24 mouse cellular contexts compared by ENCODE assay signal in the genomic region with DNA sequence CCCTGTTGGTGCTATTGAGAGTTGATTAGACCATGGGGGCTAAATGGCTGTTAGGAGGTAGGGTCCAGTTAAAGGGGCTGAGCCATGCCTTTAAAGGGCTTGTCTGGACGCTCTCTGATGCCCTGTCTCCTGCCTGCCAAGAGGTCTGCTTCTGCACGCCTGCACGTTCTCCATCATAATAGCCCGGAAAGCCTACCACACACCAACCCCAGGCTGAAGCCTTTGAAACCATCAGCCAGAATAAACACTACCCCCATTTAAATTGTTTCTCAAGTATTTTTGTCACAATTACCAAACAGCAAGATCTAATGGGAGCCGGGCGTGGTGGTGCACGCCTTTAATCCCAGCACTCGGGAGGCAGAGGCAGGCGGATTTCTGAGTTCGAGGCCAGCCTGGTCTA. TPM values are rescaled to one million over a fixed set of nuclear protein-coding genes. Genes with fewer than 3 reads are reported as not detected.
DNase-seq lines count a peak whose midpoint lies in the region; ATAC-seq and TF ChIP-seq lines count a peak whose summit lies in the region.
"Had no signal": no experiment of that assay in that cellular context is flagged by ENCODE, and none has a peak within 500 bp of the region (broad histone marks: within the 10 kb centered on the region; RNA-seq: fewer than 3 reads in every experiment).

No protein-coding gene starts in this region.

- no peak overlapping the region for H3K27ac ChIP-seq in intestine, embryonic 15.5 days
- H3K27ac ChIP-seq in stomach, postnatal 0 days (replicated peaks) = no peak overlapping the region

- DNase-seq in ES-CJ7 (ENCODE audit: low read depth, low spot score) = peak; percentile 34
- DNase-seq in R1 (ENCODE audit: low read depth, low spot score) = peak; percentile 77
- DNase-seq in ZHBTc4 (ENCODE audit: low read depth, low spot score) = peak; percentile 66
- DNase-seq in stomach, postnatal 0 days (ENCODE audit: low spot score) = no peak
- DNase-seq: adrenal gland, adult 2 months; adrenal gland, adult 8-10 months; adrenal gland, postnatal 10 days; adrenal gland, postnatal 14 days; adrenal gland, postnatal 25 days; adrenal gland, postnatal 36 days; B cell, adult 2 months; cerebellum, adult 11 months; cerebellum, adult 11-12 months; cerebellum, adult 18-20 months; cerebellum, adult 2 months; cerebellum, adult 8-10 months; cerebellum, adult 9-10 months; cerebellum, adult 9-11 months had no signal

- H3K36me3 ChIP-seq in intestine, embryonic 15.5 days = no peaks in the 10 kb centered on the region
- H3K36me3 ChIP-seq in stomach, postnatal 0 days (ENCODE audit: control insufficient read depth, insufficient read depth, low read length) = no peaks in the 10 kb centered on the region

- H3K27me3 ChIP-seq in intestine, embryonic 15.5 days (replicated peaks) = no peaks in the 10 kb centered on the region
- no peaks in the 10 kb centered on the region for H3K27me3 ChIP-seq in stomach, postnatal 0 days (ENCODE audit: control insufficient read depth, insufficient read depth, low read length)
- H3K27me3 ChIP-seq: CH12.LX had no signal

- TF ChIP-seq CTCF in stomach, postnatal 0 days (IDR thresholded peaks at IDR 0.05; ENCODE audit: low read depth) = no peak

- no peak for TF ChIP-seq EP300 in stomach, postnatal 0 days (optimal IDR thresholded peaks at IDR 0.05)

- H3K9ac ChIP-seq in intestine, embryonic 15.5 days = no peak overlapping the region
- H3K9ac ChIP-seq in stomach, postnatal 0 days (ENCODE audit: low read length) = no peak overlapping the region

- no peaks in the 10 kb centered on the region for H3K9me3 ChIP-seq in intestine, embryonic 15.5 days
- no peaks in the 10 kb centered on the region for H3K9me3 ChIP-seq in stomach, postnatal 0 days (ENCODE audit: control insufficient read depth, low read length)
- H3K9me3 ChIP-seq: G1E had no signal

- H3K4me1 ChIP-seq in intestine, embryonic 15.5 days (replicated peaks) = no peaks in the 10 kb centered on the region
- H3K4me1 ChIP-seq in stomach, postnatal 0 days (replicated peaks; ENCODE audit: control insufficient read depth, insufficient read depth) = no peaks in the 10 kb centered on the region

- ATAC-seq in intestine, embryonic 15.5 days = no peak
- no peak for ATAC-seq in activated CD4-positive, CD25-positive, alpha-beta regulatory T cell, adult 4 months
- ATAC-seq in stomach, postnatal 0 days (ENCODE audit: low FRiP score, low TSS enrichment) = no peak
- ATAC-seq: CD4-positive, CD25-positive, alpha-beta regulatory T cell, adult 4 months; Patski had no signal

- 96% methylated on average over 10 of the region's 10 CpGs for WGBS in intestine, embryonic 15.5 days
- 90% methylated on average over 9 of the region's 10 CpGs for WGBS in stomach, postnatal 0 days

- no peak overlapping the region for H3K4me3 ChIP-seq in intestine, embryonic 15.5 days (replicated peaks)
- no peak overlapping the region for H3K4me3 ChIP-seq in stomach, postnatal 0 days (ENCODE audit: low read depth, low read length)

- no peak overlapping the region for H3K4me2 ChIP-seq in intestine, embryonic 15.5 days (replicated peaks)
- no peak overlapping the region for H3K4me2 ChIP-seq in stomach, postnatal 0 days (replicated peaks; ENCODE audit: low read depth)

RNA-seq across cellular contexts. Expression of gene Slc30a9, which starts 55.6 kb away (rescaled TPM):
- polyA plus RNA-seq in intestine, embryonic 15.5 days (2015; fragmentation: Nextera tagmentation; extraction: Ambion mirVana) = 81.6 and 94.4 TPM in 2 replicates
- polyA plus RNA-seq in activated CD4-positive, CD25-positive, alpha-beta regulatory T cell, adult 4 months (2017; shearing (Covaris generic)) = 10 to 100 TPM in 1 of 2 experiments, 1 to 10 TPM in 1; 8.3 to 10.2 TPM
- polyA plus RNA-seq in stomach, postnatal 0 days (2015; fragmentation: Nextera tagmentation; extraction: Ambion mirVana) = 54.0 and 56.2 TPM in 2 replicates
